Mouse (Mus musculus) embryonic facial prominence, embryonic 10.5 days (tissue): ENCODE data around the gene Ctnnb1. TPM values are rescaled to one million over a fixed set of nuclear protein-coding genes. Genes with fewer than 3 reads are reported as not detected.

ENCODE experiments used
- DNase-seq: peaks from one replicate; pipeline ENCODE4 v3.0.0-alpha.2; 2017; ENCODE audit warnings: low spot score
- H3K27ac ChIP-seq: fragments of 300-500 bp; sonication (generic); replicated peaks from 2 replicates; pipeline ENCODE4 v1.5.1; 2016; ENCODE audit warnings: mild to moderate bottlenecking
- H3K27me3 ChIP-seq: fragments of 300-500 bp; sonication (generic); replicated peaks from 2 replicates; pipeline ENCODE4 v1.6.1; 2016; ENCODE audit warnings: low read depth, mild to moderate bottlenecking; ENCODE audit not compliant: poor library complexity, severe bottlenecking
- H3K36me3 ChIP-seq: fragments of 300-500 bp; sonication (generic); replicated peaks from 2 replicates; pipeline ENCODE4 v1.6.1; 2016; ENCODE audit warnings: mild to moderate bottlenecking, moderate library complexity
- H3K4me1 ChIP-seq: fragments of 300-500 bp; sonication (generic); 2 replicates; pipeline ENCODE4 v1.6.1; 2016
- H3K4me3 ChIP-seq: fragments of 300-500 bp; sonication (generic); 2 replicates; pipeline ENCODE4 v1.5.1; 2016; ENCODE audit warnings: mild to moderate bottlenecking, moderate library complexity
- H3K9me3 ChIP-seq: fragments of 300-500 bp; sonication (generic); 2 replicates; pipeline ENCODE4 v1.6.1; 2016; ENCODE audit warnings: mild to moderate bottlenecking
- WGBS: fragments of 180-500 bp; shearing (Covaris S2); methylation state at CpG from one replicate; pipeline ENCODE4 v1.1.7; 2016; 5-methylcytosine and 5-hydroxymethylcytosine counted together
- polyA plus RNA-seq: library from polyadenylated mRNA; unstranded; fragments of >200 nt; fragmentation: Nextera tagmentation; extraction: Ambion mirVana; gene quantifications from 2 replicates; pipeline ENCODE4 v1.2.1, GENCODE M21; 2016

The Ctnnb1 gene
- polyA plus RNA-seq, 1 experiment from 2014 or later: 637 TPM

- peaks cover 66% of the 10 kb centered on the region for H3K36me3 ChIP-seq
These were observed 21.7 kb downstream of the Ctnnb1 start for GRCm38 (mm10) chr9:120950761-120951160.

GRCm38 (mm10) chr9:120951947-120952346 is 22.9 kb downstream of the Ctnnb1 start:
- Histone ChIP-seq H3K36me3 (peaks cover 78% of the 10 kb centered on the region), H3K4me1 (peaks cover 10% of the 10 kb centered on the region; the same call in 1 of the 2 replicates), H3K27me3 (no peaks in the 10 kb centered on the region), H3K9me3 (no peaks in the 10 kb centered on the region), H3K4me3 (no peak overlapping the region), H3K27ac (no peak overlapping the region)
- WGBS: 93% methylated on average over 3 of the region's 3 CpGs
- DNase-seq: no peak

More at GRCm38 (mm10) chr9:120950761-120951160, 21.7 kb downstream of the Ctnnb1 start:
- Histone ChIP-seq H3K4me3 (no peak overlapping the region), H3K27ac (no peak overlapping the region), H3K4me1 (peaks cover 13% of the 10 kb centered on the region; the same call in 1 of the 2 replicates), H3K9me3 (no peaks in the 10 kb centered on the region), H3K27me3 (no peaks in the 10 kb centered on the region)
- DNase-seq: no peak
- WGBS: 94% methylated on average over 12 of the region's 12 CpGs

- no peaks in the 10 kb centered on the region for H3K9me3 ChIP-seq
- H3K36me3 ChIP-seq: peaks cover 100% of the 10 kb centered on the region
- H3K4me3 ChIP-seq: no peak overlapping the region
- no peak for DNase-seq
- no peaks in the 10 kb centered on the region for H3K27me3 ChIP-seq
- WGBS: 95% methylated on average over 5 of the region's 5 CpGs
- no peak overlapping the region for H3K27ac ChIP-seq
- 0 out of 2 replicates have a peak, but pooled peaks cover 4% of the 10 kb centered on the region for H3K4me1 ChIP-seq
These were observed 29.0 kb downstream of the Ctnnb1 start for GRCm38 (mm10) chr9:120958051-120958450.

GRCm38 (mm10) chr9:120958560-120958959 is 29.5 kb downstream of the Ctnnb1 start:
- Histone ChIP-seq H3K27me3 (no peaks in the 10 kb centered on the region), H3K4me1 (0 out of 2 replicates have a peak, but pooled peaks cover 4% of the 10 kb centered on the region), H3K36me3 (peaks cover 100% of the 10 kb centered on the region), H3K9me3 (no peaks in the 10 kb centered on the region), H3K4me3 (no peak overlapping the region), H3K27ac (no peak overlapping the region)
- no peak for DNase-seq
- 94% methylated on average over 6 of the region's 6 CpGs for WGBS

- Histone ChIP-seq H3K27me3 (no peaks in the 10 kb centered on the region), H3K27ac (no peak overlapping the region), H3K4me3 (no peak overlapping the region), H3K36me3 (peaks cover 100% of the 10 kb centered on the region), H3K9me3 (no peaks in the 10 kb centered on the region), H3K4me1 (0 out of 2 replicates have a peak, but pooled peaks cover 4% of the 10 kb centered on the region)
- no peak for DNase-seq
- WGBS: 85% methylated on average over 4 of the region's 4 CpGs
These were observed 30.2 kb downstream of the Ctnnb1 start for GRCm38 (mm10) chr9:120959225-120959624.

GRCm38 (mm10) chr9:120960611-120961010 is 31.6 kb downstream of the Ctnnb1 start:
- Histone ChIP-seq H3K27ac (no peak overlapping the region), H3K4me1 (0 out of 2 replicates have a peak, but pooled peaks cover 4% of the 10 kb centered on the region), H3K36me3 (peaks cover 100% of the 10 kb centered on the region), H3K4me3 (no peak overlapping the region), H3K9me3 (no peaks in the 10 kb centered on the region), H3K27me3 (no peaks in the 10 kb centered on the region)
- 88% methylated on average over 4 of the region's 4 CpGs for WGBS
- no peak for DNase-seq

- peaks cover 100% of the 10 kb centered on the region for H3K36me3 ChIP-seq
- 0 out of 2 replicates have a peak, but pooled peaks cover 4% of the 10 kb centered on the region for H3K4me1 ChIP-seq
- 81% methylated on average over 3 of the region's 3 CpGs for WGBS
- no peaks in the 10 kb centered on the region for H3K27me3 ChIP-seq
- no peaks in the 10 kb centered on the region for H3K9me3 ChIP-seq
- DNase-seq: no peak
- H3K4me3 ChIP-seq: no peak overlapping the region
- H3K27ac ChIP-seq: no peak overlapping the region
These were observed 32.5 kb downstream of the Ctnnb1 start for GRCm38 (mm10) chr9:120961466-120961865.

- no peak overlapping the region for H3K27ac ChIP-seq
- 83% methylated on average over 3 of the region's 3 CpGs for WGBS
- no peaks in the 10 kb centered on the region for H3K9me3 ChIP-seq
- 0 out of 2 replicates have a peak, but pooled peaks cover 4% of the 10 kb centered on the region for H3K4me1 ChIP-seq
- no peak overlapping the region for H3K4me3 ChIP-seq
- H3K36me3 ChIP-seq: peaks cover 100% of the 10 kb centered on the region
- DNase-seq: no peak
- no peaks in the 10 kb centered on the region for H3K27me3 ChIP-seq
These were observed 33.1 kb downstream of the Ctnnb1 start for GRCm38 (mm10) chr9:120961969-120962700.

- Histone ChIP-seq H3K36me3 (peaks cover 99% of the 10 kb centered on the region), H3K27ac (no peak overlapping the region), H3K4me1 (0 out of 2 replicates have a peak, but pooled peaks cover 4% of the 10 kb centered on the region), H3K27me3 (no peaks in the 10 kb centered on the region), H3K9me3 (no peaks in the 10 kb centered on the region), H3K4me3 (no peak overlapping the region)
- DNase-seq: no peak
- 95% methylated on average over 4 of the region's 4 CpGs for WGBS
These were observed 34.1 kb downstream of the Ctnnb1 start for GRCm38 (mm10) chr9:120963104-120963503.

GRCm38 (mm10) chr9:120963720-120964119 is 34.7 kb downstream of the Ctnnb1 start:
- H3K36me3 ChIP-seq: peaks cover 99% of the 10 kb centered on the region
- whole genome bisulfite sequencing: 94% methylated on average over 3 of the region's 3 CpGs
- no peaks in the 10 kb centered on the region for H3K9me3 ChIP-seq
- no peak overlapping the region for H3K27ac ChIP-seq
- DNase-seq: no peak
- H3K27me3 ChIP-seq: no peaks in the 10 kb centered on the region
- no peak overlapping the region for H3K4me3 ChIP-seq
- H3K4me1 ChIP-seq: 0 out of 2 replicates have a peak, but pooled peaks cover 4% of the 10 kb centered on the region

- Histone ChIP-seq H3K4me3 (no peak overlapping the region), H3K27me3 (no peaks in the 10 kb centered on the region), H3K36me3 (peaks cover 99% of the 10 kb centered on the region), H3K9me3 (no peaks in the 10 kb centered on the region), H3K27ac (no peak overlapping the region), H3K4me1 (0 out of 2 replicates have a peak, but pooled peaks cover 4% of the 10 kb centered on the region)
- WGBS: 87% methylated on average over 5 of the region's 5 CpGs
- no peak for DNase-seq
These were observed 35.2 kb downstream of the Ctnnb1 start for GRCm38 (mm10) chr9:120964224-120964623.

GRCm38 (mm10) chr9:120965007-120965406 is 36.0 kb downstream of the Ctnnb1 start:
- Histone ChIP-seq H3K4me3 (no peak overlapping the region), H3K27me3 (no peaks in the 10 kb centered on the region), H3K4me1 (0 out of 2 replicates have a peak, but pooled peaks cover 4% of the 10 kb centered on the region), H3K27ac (no peak overlapping the region), H3K9me3 (no peaks in the 10 kb centered on the region), H3K36me3 (peaks cover 99% of the 10 kb centered on the region)
- DNase-seq: no peak
- 92% methylated on average over 10 of the region's 10 CpGs for whole genome bisulfite sequencing

GRCm38 (mm10) chr9:120973026-120973515 is 44.1 kb downstream of the Ctnnb1 start:
- Histone ChIP-seq H3K4me3 (no peak overlapping the region), H3K9me3 (no peaks in the 10 kb centered on the region), H3K27ac (no peak overlapping the region), H3K4me1 (peaks cover 17% of the 10 kb centered on the region), H3K36me3 (peaks cover 27% of the 10 kb centered on the region), H3K27me3 (no peaks in the 10 kb centered on the region)
- no peak for DNase-seq
- 84% methylated on average over 6 of the region's 6 CpGs for WGBS
